Mouse (Mus musculus): ENCODE results near the gene Slc8a3. TPM values are rescaled to one million over a fixed set of nuclear protein-coding genes. Genes with fewer than 3 reads are reported as not detected.
"Not testable (repeated sequence)": the region's sequence is repeated elsewhere in the genome, so short reads cannot be mapped to it uniquely, and the experiment has no call there.

Slc8a3 gene
- total RNA-seq (2012; rRNA removed), result not detected in 2 replicates
- polyA plus RNA-seq (2012; ENCODE audit: insufficient read depth in 1 of 2, insufficient read length in 2 of 2, low read depth in 1 of 2, low replicate concordance in 2 of 2, missing spikeins in 1 of 2), result not detected

GRCm38 (mm10) chr12:81332875-81333421 is at the start of gene Slc8a3:
Slc8a3 (minus strand) TSS chr12:81333180.
- Histone ChIP-seq H3K9me3 (replicated peaks; ENCODE audit: insufficient read depth, low read length) (no peaks in the 10 kb centered on the region), H3K27ac (ENCODE audit: control insufficient read depth, low read depth, low read length) (no peak within 1 kb of the TSS), H3K9ac (ENCODE audit: control insufficient read depth, low read depth, low read length, poor library complexity, severe bottlenecking) (no peak within 1 kb of the TSS), H3K27me3 (ENCODE audit: control insufficient read depth in 1 of 2, insufficient read depth in 2 of 2, low read length in 2 of 2) (peaks cover 0 to 3% of the 10 kb centered on the region in 2 experiments; a peak in 3 of 4 replicates), H3K4me1 (ENCODE audit: control insufficient read depth in 1 of 2, insufficient read depth in 2 of 2, low read length in 2 of 2) (no peaks in the 10 kb centered on the region), H3K4me3 (ENCODE audit: control insufficient read depth in 1 of 2, insufficient read depth in 1 of 2, low read depth in 2 of 2, low read length in 2 of 2) (no peak within 1 kb of the TSS), H3K36me3 (ENCODE audit: control insufficient read depth in 1 of 2, insufficient read depth in 2 of 2, low read length in 2 of 2) (no peaks in the 10 kb centered on the region), H3K79me2 (ENCODE audit: control insufficient read depth, insufficient read depth, low read length, poor library complexity) (no peaks in the 10 kb centered on the region)
- no peak for DNase-seq (ENCODE audit: low read depth, low spot score)
- no peak for TF ChIP-seq MXI1 (IDR thresholded peaks at IDR 0.05; ENCODE audit: low read depth, low read length)
- TF ChIP-seq ELF1 (IDR thresholded peaks at IDR 0.05; ENCODE audit: low read depth, low read length), result no peak
- TF ChIP-seq RAD21 (IDR thresholded peaks at IDR 0.05; ENCODE audit: low read depth, low read length), result no peak
- no peak for TF ChIP-seq NELFE (IDR thresholded peaks at IDR 0.05; ENCODE audit: low read depth, low read length)
- no peak for TF ChIP-seq ZNF384 (IDR thresholded peaks at IDR 0.05; ENCODE audit: low read depth, low read length)
- TF ChIP-seq POLR2AphosphoS5 (IDR thresholded peaks at IDR 0.05; ENCODE audit: borderline replicate concordance, low read depth, low read length), result no peak
- TF ChIP-seq MYC (IDR thresholded peaks at IDR 0.05; ENCODE audit: low read depth, low read length), result no peak
- TF ChIP-seq BHLHE40 (IDR thresholded peaks at IDR 0.05; ENCODE audit: borderline replicate concordance, low read depth, low read length), result no peak
- no peak for TF ChIP-seq SMC3 (IDR thresholded peaks at IDR 0.05; ENCODE audit: low read depth, low read length)

GRCm38 (mm10) chr12:81379364-81379763 is 46.4 kb upstream of the Slc8a3 start, which contains the start of gene Gm4787:
Gm4787 (minus strand) TSS chr12:81379464.
- not testable (repeated sequence) for H3K36me3 ChIP-seq (ENCODE audit: control insufficient read depth in 1 of 2, insufficient read depth in 2 of 2, low read length in 2 of 2); DNase-seq (ENCODE audit: low read depth, low spot score); H3K4me3 ChIP-seq (ENCODE audit: control insufficient read depth in 1 of 2, insufficient read depth in 1 of 2, low read depth in 2 of 2, low read length in 2 of 2); H3K9me3 ChIP-seq (replicated peaks; ENCODE audit: insufficient read depth, low read length); H3K4me1 ChIP-seq (ENCODE audit: control insufficient read depth in 1 of 2, insufficient read depth in 2 of 2, low read length in 2 of 2); H3K27ac ChIP-seq (ENCODE audit: control insufficient read depth, low read depth, low read length); H3K79me2 ChIP-seq (ENCODE audit: control insufficient read depth, insufficient read depth, low read length, poor library complexity); H3K27me3 ChIP-seq (ENCODE audit: control insufficient read depth in 1 of 2, insufficient read depth in 2 of 2, low read length in 2 of 2); H3K9ac ChIP-seq (ENCODE audit: control insufficient read depth, low read depth, low read length, poor library complexity, severe bottlenecking)

- no peaks in the 10 kb centered on the region for H3K9me3 ChIP-seq (replicated peaks; ENCODE audit: insufficient read depth, low read length)
- no peak overlapping the region for H3K9ac ChIP-seq (ENCODE audit: control insufficient read depth, low read depth, low read length, poor library complexity, severe bottlenecking)
- H3K36me3 ChIP-seq (ENCODE audit: control insufficient read depth in 1 of 2, insufficient read depth in 2 of 2, low read length in 2 of 2), result no peaks in the 10 kb centered on the region
- TF ChIP-seq POLR2AphosphoS2 (IDR thresholded peaks at IDR 0.05; ENCODE audit: low read length) (no peak), ZKSCAN1 (IDR thresholded peaks at IDR 0.05; ENCODE audit: low read depth, low read length) (no peak), POLR2A (IDR thresholded peaks at IDR 0.05; ENCODE audit: control insufficient read depth in 1 of 2, insufficient read depth in 1 of 2, low read depth in 1 of 2, low read length in 2 of 2, poor library complexity in 1 of 2) (no peak), MAFK (IDR thresholded peaks at IDR 0.05; ENCODE audit: borderline replicate concordance, low read depth, low read length) (no peak), ZMIZ1 (IDR thresholded peaks at IDR 0.05; ENCODE audit: low read depth, low read length) (no peak), BHLHE40 (IDR thresholded peaks at IDR 0.05; ENCODE audit: borderline replicate concordance, low read depth, low read length) (no peak), POLR2AphosphoS5 (IDR thresholded peaks at IDR 0.05; ENCODE audit: borderline replicate concordance, low read depth, low read length) (no peak), SIN3A (IDR thresholded peaks at IDR 0.05; ENCODE audit: low read length) (no peak), USF2 (IDR thresholded peaks at IDR 0.05; ENCODE audit: borderline replicate concordance in 1 of 2, insufficient read depth in 1 of 2, low read depth in 1 of 2, low read length in 2 of 2) (no peak), UBTF (IDR thresholded peaks at IDR 0.05; ENCODE audit: borderline replicate concordance, insufficient read depth, low read depth, low read length) (no peak), MEF2A (IDR thresholded peaks at IDR 0.05; ENCODE audit: extremely low read depth, insufficient replicate concordance, low read depth, low read length, poor library complexity, severe bottlenecking) (no peak), ZNF384 (IDR thresholded peaks at IDR 0.05; ENCODE audit: low read depth, low read length) (no peak), TAL1 (IDR thresholded peaks at IDR 0.05; ENCODE audit: low read length) (no peak)
- no peaks in the 10 kb centered on the region for H3K79me2 ChIP-seq (ENCODE audit: control insufficient read depth, insufficient read depth, low read length, poor library complexity)
- no peak overlapping the region for H3K27ac ChIP-seq (ENCODE audit: control insufficient read depth, low read depth, low read length)
- no peak overlapping the region for H3K4me3 ChIP-seq (ENCODE audit: control insufficient read depth in 1 of 2, insufficient read depth in 1 of 2, low read depth in 2 of 2, low read length in 2 of 2)
- H3K4me1 ChIP-seq (ENCODE audit: control insufficient read depth in 1 of 2, insufficient read depth in 2 of 2, low read length in 2 of 2), result no peaks in the 10 kb centered on the region
- peaks cover 0 to 3% of the 10 kb centered on the region in 2 experiments; a peak in 3 of 4 replicates for H3K27me3 ChIP-seq (ENCODE audit: control insufficient read depth in 1 of 2, insufficient read depth in 2 of 2, low read length in 2 of 2)
- no peak for DNase-seq (ENCODE audit: low read depth, low spot score)
These were observed 861 bp upstream of the Slc8a3 start for GRCm38 (mm10) chr12:81333841-81334240.
